Mouse (Mus musculus) E14TG2a.4 (cell line): Measurements from ENCODE around the gene Exosc6.
"Not testable (repeated sequence)": the region's sequence is repeated elsewhere in the genome, so short reads cannot be mapped to it uniquely, and the experiment has no call there.

Experiments
- H3K27me3 ChIP-seq: 2 replicates; pipeline ENCODE4 v1.6.1; 2014; ENCODE audit warnings: low read length, control low read depth; ENCODE audit not compliant: insufficient read depth
- H3K36me3 ChIP-seq: 2 replicates; pipeline ENCODE4 v1.6.1; 2014; ENCODE audit warnings: low read length, control low read depth; ENCODE audit not compliant: insufficient read depth
- H3K4me1 ChIP-seq: replicated peaks from 2 replicates; pipeline ENCODE4 v1.6.1; 2014; ENCODE audit warnings: low read depth, low read length, control low read depth
- H3K4me3 ChIP-seq: replicated peaks from 2 replicates; pipeline ENCODE4 v1.5.1; 2014; ENCODE audit warnings: mild to moderate bottlenecking, low read length
- H3K9me3 ChIP-seq: 2 replicates; pipeline ENCODE4 v1.6.1; 2014; ENCODE audit warnings: low read length, control low read depth
- CTCF ChIP-seq: conservative IDR thresholded peaks from 2 replicates; pipeline ENCODE4 v1.5.1; 2014; ENCODE audit warnings: low read length
- NANOG ChIP-seq: IDR thresholded peaks from 2 replicates; pipeline ENCODE4 v1.6.1; 2014; ENCODE audit warnings: borderline replicate concordance, low read length, mixed read lengths
- POU5F1 ChIP-seq: IDR thresholded peaks from 2 replicates; pipeline ENCODE4 v1.6.1; 2014; ENCODE audit warnings: low read length, borderline replicate concordance

Exosc6 gene

DNA sequence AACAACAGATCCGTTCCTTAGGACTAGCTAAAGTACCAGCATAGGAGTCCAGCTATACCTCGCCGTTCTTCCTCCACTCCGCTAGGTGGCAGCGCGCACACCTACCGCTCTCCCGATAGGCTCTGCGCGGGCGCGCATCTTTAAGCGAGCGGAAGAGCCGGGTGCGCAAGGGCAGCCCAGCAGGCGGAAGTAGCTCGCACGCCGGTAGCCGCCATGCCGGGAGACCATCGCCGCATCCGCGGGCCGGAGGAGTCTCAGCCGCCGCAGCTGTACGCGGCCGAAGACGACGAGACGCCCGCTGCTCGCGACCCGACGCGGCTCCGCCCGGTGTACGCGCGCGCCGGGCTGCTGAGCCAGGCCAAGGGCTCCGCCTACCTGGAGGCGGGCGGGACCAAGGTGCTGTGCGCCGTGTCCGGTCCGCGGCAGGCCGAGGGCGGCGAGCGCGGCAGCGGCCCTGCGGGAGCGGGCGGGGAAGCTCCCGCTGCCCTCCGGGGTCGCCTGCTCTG is at the start of gene Exosc6:
Exosc6 (plus strand) TSS at position 182 of the 506 bp plus-strand sequence.
- H3K4me1 ChIP-seq, result peaks cover 57% of the 10 kb centered on the region
- H3K27me3 ChIP-seq, result peaks cover 12% of the 10 kb centered on the region
- peak within 1 kb of the TSS; percentile 95 for H3K4me3 ChIP-seq
- no peak for TF ChIP-seq NANOG
- no peak for TF ChIP-seq POU5F1
- TF ChIP-seq CTCF, result peak; percentile 59
- peaks cover 68% of the 10 kb centered on the region for H3K36me3 ChIP-seq
- H3K9me3 ChIP-seq, result no peaks in the 10 kb centered on the region

DNA sequence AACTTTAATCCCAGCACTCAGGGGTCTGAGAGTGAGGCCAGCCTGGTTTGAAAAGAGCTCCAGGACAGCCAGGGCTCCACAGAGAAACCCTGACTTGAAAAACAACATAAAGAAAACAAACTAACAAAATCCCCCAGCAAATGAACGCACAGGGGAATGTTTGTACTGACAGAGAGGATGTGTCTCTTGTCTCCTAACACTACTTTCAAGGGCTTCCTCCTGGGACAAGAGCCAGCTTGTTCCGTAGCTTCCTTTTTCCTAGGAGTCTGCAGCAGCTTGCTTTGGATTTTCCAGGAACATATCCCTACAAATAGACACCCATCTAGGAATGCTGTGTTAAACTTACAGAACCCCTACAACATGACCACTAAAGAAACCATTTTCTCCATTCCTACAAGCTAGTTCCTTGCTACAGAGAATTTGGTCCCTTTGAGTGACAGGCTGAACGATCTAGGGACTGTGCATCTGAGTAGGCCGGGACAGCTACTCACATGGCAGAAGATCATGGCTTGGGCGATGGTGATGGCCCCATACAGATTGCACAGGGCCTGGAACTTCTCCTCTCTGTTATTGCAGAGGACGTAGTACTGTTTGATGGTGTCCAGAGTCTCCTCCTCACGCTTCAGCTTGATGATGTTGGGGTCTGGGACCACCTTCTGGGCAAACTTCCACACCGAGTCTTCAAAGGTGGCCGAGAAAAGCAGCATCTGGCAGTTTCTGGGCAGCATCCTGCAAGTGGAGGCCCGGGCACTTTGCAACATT is 45.7 kb upstream of the Exosc6 start:
- peaks cover 87% of the 10 kb centered on the region for H3K36me3 ChIP-seq
- H3K4me3 ChIP-seq, H3K27me3 ChIP-seq, H3K9me3 ChIP-seq, H3K4me1 ChIP-seq: not testable (repeated sequence)

DNA sequence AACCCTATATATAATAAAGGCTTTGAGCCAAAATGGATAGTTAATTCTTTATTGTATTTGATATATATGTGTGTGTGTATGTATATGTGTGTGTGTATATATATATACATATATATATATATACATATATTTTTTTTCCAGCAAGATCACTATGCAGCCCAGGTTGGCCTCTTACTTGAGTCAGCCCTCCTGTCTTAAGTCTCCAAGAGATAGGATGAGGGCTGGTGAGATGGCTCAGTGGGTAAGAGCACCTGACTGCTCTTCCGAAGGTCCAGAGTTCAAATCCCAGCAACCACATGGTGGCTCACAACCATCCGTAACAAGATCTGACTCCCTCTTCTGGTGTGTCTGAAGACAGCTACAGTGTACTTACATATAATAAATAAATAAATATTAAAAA is 29.5 kb upstream of the Exosc6 start:
- not testable (repeated sequence) for H3K27me3 ChIP-seq, H3K36me3 ChIP-seq, H3K9me3 ChIP-seq, H3K4me3 ChIP-seq
- peaks cover 36% of the 10 kb centered on the region for H3K4me1 ChIP-seq

DNA sequence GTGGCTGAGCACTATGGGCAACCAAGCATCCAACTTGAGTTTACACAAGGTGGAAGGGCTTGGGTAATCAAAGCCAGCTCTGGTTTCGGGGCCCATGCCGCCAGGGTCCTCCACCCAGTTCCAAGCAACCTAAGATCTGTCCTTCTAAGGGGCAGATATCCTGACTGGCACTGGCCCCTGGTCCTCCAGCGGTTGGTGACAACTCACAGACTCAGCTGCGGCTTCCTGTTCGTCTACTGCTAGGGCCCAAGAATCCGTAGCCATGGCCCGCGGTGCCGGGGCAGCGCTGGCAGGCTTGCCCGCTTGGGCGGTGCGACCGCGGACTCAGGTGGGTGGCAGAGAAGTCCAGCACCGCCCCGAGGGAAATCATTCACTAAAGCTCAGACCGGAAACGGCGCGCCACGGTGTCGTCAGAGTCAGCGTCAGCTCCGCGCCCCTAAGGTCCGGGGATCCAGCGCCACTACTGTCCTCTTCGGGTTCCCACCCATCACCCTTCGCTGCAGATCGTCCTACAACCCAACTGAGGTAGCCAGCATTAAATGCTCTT is 28.7 kb upstream of the Exosc6 start:
- Histone ChIP-seq H3K36me3 (peaks cover 6% of the 10 kb centered on the region; the same call in 1 of the 2 replicates), H3K27me3 (no peaks in the 10 kb centered on the region), H3K4me3 (peak overlapping the region; percentile 91), H3K4me1 (peaks cover 42% of the 10 kb centered on the region), H3K9me3 (no peaks in the 10 kb centered on the region)
- TF ChIP-seq CTCF, result no peak
- TF ChIP-seq NANOG, result no peak
- no peak for TF ChIP-seq POU5F1

DNA sequence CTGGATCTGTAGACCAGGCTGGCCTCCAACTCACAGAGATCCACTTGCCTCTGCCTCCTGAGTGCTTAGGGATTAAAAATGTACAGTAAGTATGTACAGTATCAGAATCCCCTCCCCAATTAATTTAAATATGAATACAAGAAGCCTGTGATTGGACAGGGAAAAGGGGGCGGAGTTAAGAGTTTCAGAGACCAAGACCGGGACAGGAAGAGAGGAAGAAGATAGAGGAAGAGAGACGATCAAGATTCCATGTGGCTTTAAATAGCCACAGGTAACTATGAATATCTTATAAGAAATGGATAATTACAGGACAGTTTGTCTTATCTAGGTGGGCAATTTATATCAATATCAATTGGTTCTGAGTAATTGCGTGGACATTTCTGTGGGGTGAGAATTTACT is 26.6 kb upstream of the Exosc6 start:
- peak overlapping the region; percentile 75 for H3K4me3 ChIP-seq
- no peaks in the 10 kb centered on the region for H3K27me3 ChIP-seq
- no peak for TF ChIP-seq NANOG
- no peak for TF ChIP-seq CTCF
- no peak for TF ChIP-seq POU5F1
- no peaks in the 10 kb centered on the region for H3K9me3 ChIP-seq
- H3K4me1 ChIP-seq, result peaks cover 49% of the 10 kb centered on the region
- H3K36me3 ChIP-seq, result no peaks in the 10 kb centered on the region

DNA sequence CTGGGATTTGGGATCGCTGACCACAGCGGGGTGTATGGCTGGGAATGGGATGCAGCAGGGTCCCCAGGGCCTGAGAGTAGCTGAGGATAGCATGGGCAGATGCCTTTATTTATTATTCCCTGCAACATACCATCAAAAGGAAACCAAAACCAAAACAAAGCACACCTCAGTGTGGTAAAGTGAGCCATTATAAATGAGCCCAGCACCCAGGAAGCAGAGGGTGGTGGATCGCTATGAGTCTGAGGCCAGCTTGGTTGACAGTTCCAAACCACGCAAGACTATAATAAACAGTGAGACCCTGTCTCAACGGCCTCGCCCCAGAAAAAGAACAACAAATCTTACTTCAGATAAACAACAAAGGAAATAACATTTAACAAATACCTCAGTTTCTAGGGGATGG is 26.1 kb upstream of the Exosc6 start:
- H3K27me3 ChIP-seq, result no peaks in the 10 kb centered on the region
- H3K36me3 ChIP-seq, result no peaks in the 10 kb centered on the region
- peak overlapping the region; percentile 75 for H3K4me3 ChIP-seq
- no peaks in the 10 kb centered on the region for H3K9me3 ChIP-seq
- TF ChIP-seq NANOG (no peak), POU5F1 (no peak), CTCF (no peak)
- peaks cover 54% of the 10 kb centered on the region for H3K4me1 ChIP-seq

DNA sequence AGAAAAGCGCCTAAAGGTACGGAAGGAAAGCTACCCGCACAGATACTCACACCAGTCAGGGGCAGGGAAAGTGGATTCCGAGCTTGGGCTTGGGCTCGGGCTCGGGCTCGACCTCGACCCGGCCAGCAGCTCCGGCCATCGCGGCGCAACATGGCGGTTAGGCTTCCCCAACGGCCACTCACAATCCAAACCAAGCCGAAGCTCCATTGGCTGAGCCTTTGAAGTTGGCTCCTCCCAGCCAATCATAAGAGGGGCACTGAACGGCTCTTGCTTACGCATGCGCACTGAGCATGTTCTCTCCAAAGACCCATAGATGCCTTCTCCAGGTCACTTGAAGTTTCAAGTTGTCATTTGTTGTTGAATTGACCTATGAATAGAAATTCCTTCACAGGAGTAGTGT is 24.6 kb upstream of the Exosc6 start, which contains the start of gene Ddx19b:
Ddx19b (minus strand) TSS at position 180 of the 400 bp plus-strand sequence.
- H3K9me3 ChIP-seq, result no peaks in the 10 kb centered on the region
- H3K27me3 ChIP-seq, result no peaks in the 10 kb centered on the region
- TF ChIP-seq CTCF (no peak), NANOG (peak; percentile 67)
- H3K36me3 ChIP-seq, result peaks cover 15% of the 10 kb centered on the region
- H3K4me1 ChIP-seq, result peaks cover 69% of the 10 kb centered on the region
- H3K4me3 ChIP-seq, result peak within 1 kb of the TSS; percentile 75

DNA sequence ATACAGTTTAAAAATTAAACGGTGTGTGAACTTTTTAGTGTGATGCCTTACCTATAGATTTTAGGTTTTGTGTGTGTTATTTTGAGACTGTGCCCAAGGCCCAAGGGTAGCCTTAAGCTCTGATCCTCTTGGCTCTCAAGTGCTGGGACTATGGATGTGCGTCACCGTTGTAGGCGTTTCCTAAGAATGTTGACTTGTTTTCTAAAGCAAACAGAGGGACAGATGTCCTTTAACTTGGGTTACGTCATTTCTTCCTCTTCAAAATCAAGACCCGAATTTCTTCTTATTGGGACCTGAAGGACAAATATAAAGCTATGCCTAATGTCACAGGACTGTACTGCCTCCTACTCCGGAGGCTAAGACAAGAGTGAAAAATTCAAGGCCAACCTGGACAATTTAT is 23.2 kb upstream of the Exosc6 start, which contains the start of gene Aars:
Aars (plus strand) TSS at position 229 of the 400 bp plus-strand sequence.
- Histone ChIP-seq H3K9me3 (no peaks in the 10 kb centered on the region), H3K4me3 (peak within 1 kb of the TSS; percentile 91), H3K4me1 (peaks cover 68% of the 10 kb centered on the region), H3K36me3 (peaks cover 28% of the 10 kb centered on the region), H3K27me3 (no peaks in the 10 kb centered on the region)
- TF ChIP-seq NANOG (no peak), CTCF (no peak), POU5F1 (no peak)
